Comparison of ENCODE assay signal across 8 mouse cellular contexts in genomic region chrX:13345126-13345525, GRCm38 (mm10).
DNase-seq lines count a peak whose midpoint lies in the region; ATAC-seq and TF ChIP-seq lines count a peak whose summit lies in the region.

No protein-coding gene starts in this region.

- peak; percentile 5 for DNase-seq in cerebellum, adult 11-12 months
- DNase-seq in cerebellum, postnatal 25 days, result no peak
- DNase-seq in testis, postnatal 10 days (ENCODE audit: low spot score), result no peak
- no peak for DNase-seq in limb, embryonic 14.5 days (ENCODE audit: low spot score)
- DNase-seq in yolk sac, embryonic 10.5 days (ENCODE audit: low spot score), result peak; percentile 53
- DNase-seq in frontal cortex, postnatal 14 days (ENCODE audit: low spot score in 2 of 2), result no peak
- no peak for DNase-seq in right cerebral cortex, postnatal 36 days (ENCODE audit: low spot score in 2 of 2)

- peak overlapping the region; percentile 42; the same call in 1 of the 2 replicates for H3K27ac ChIP-seq in testis, adult 2 months (ENCODE audit: control insufficient read depth, insufficient read depth, low read depth, low read length)
- peak overlapping the region; percentile 89 for H3K27ac ChIP-seq in limb, embryonic 14.5 days (replicated peaks; ENCODE audit: low read depth, low read length)

- WGBS in limb, embryonic 14.5 days, result 10% methylated on average over 5 of the region's 5 CpGs

- peak overlapping the region; percentile 38 for H3K4me2 ChIP-seq in limb, embryonic 14.5 days (replicated peaks; ENCODE audit: low read depth, low read length, severe bottlenecking)

- H3K36me3 ChIP-seq in testis, adult 2 months (ENCODE audit: control insufficient read depth, insufficient read depth, low read length), result no peaks in the 10 kb centered on the region
- no peaks in the 10 kb centered on the region for H3K36me3 ChIP-seq in limb, embryonic 14.5 days (ENCODE audit: control insufficient read depth, insufficient read depth, low read length)

- no peak overlapping the region for H3K4me3 ChIP-seq in testis, adult 2 months (ENCODE audit: control insufficient read depth, low read depth, low read length)
- 0 out of 2 replicates have a peak overlapping the region, but pooled peaks have one; percentile 1 for H3K4me3 ChIP-seq in limb, embryonic 14.5 days (replicated peaks; ENCODE audit: low read length)

- no peaks in the 10 kb centered on the region for H3K27me3 ChIP-seq in testis, adult 2 months (ENCODE audit: control insufficient read depth, insufficient read depth, low read length)
- H3K27me3 ChIP-seq in limb, embryonic 14.5 days (ENCODE audit: control insufficient read depth, insufficient read depth, low read length), result no peaks in the 10 kb centered on the region

- peaks cover 12% of the 10 kb centered on the region for H3K4me1 ChIP-seq in testis, adult 2 months (ENCODE audit: control insufficient read depth, insufficient read depth, low read length)
- H3K4me1 ChIP-seq in limb, embryonic 14.5 days (ENCODE audit: control insufficient read depth, insufficient read depth, low read length), result peaks cover 6% of the 10 kb centered on the region

- H3K9me3 ChIP-seq in limb, embryonic 14.5 days (ENCODE audit: control insufficient read depth, low read length), result no peaks in the 10 kb centered on the region

- TF ChIP-seq POLR2A in testis, adult 2 months (IDR thresholded peaks at IDR 0.05; ENCODE audit: control insufficient read depth, low read depth, low read length), result no peak
- no peak for TF ChIP-seq POLR2A in limb, embryonic 14.5 days (IDR thresholded peaks at IDR 0.05; ENCODE audit: borderline replicate concordance, extremely low read depth, insufficient read depth, insufficient read length)

- ATAC-seq in limb, embryonic 14.5 days (ENCODE audit: low FRiP score, low read depth), result no peak

- TF ChIP-seq CTCF in testis, adult 2 months (IDR thresholded peaks at IDR 0.05; ENCODE audit: control insufficient read depth, insufficient read depth, insufficient replicate concordance, low read depth, low read length), result no peak

- no peak overlapping the region; the same call in 1 of the 2 replicates for H3K9ac ChIP-seq in limb, embryonic 14.5 days (ENCODE audit: low read depth, low read length, severe bottlenecking)

Comparison
In these comparisons a context has a peak if more than half of its experiments do, and no peak if none do; other contexts are left out.
1. DNase-seq: peak in cerebellum, adult 11-12 months (single experiment) and yolk sac, embryonic 10.5 days (single experiment); none in cerebellum, postnatal 25 days (0 of 2), testis, postnatal 10 days (single experiment), limb, embryonic 14.5 days (single experiment), frontal cortex, postnatal 14 days (0 of 2) and right cerebral cortex, postnatal 36 days (0 of 2).